Mouse (Mus musculus) forebrain, embryonic 15.5 days (tissue): ENCODE results near the gene Ankrd63. TPM values are rescaled to one million over a fixed set of nuclear protein-coding genes. Genes with fewer than 3 reads are reported as not detected.

Experiments
- ATAC-seq: fragments of 200-750 bp; cut with Nextera tagmentation; replicated peaks from 2 replicates; pipeline ENCODE4 v1.8.0; 2017; ENCODE audit warnings: mild to moderate bottlenecking, moderate TSS enrichment, moderate library complexity
- H3K27ac ChIP-seq: fragments of 300-500 bp; sonication (generic); replicated peaks from 2 replicates; pipeline ENCODE4 v1.5.1; 2015; ENCODE audit warnings: mild to moderate bottlenecking, inconsistent platforms
- H3K27me3 ChIP-seq: fragments of 300-500 bp; sonication (generic); 2 replicates; pipeline ENCODE4 v1.6.1; 2015; ENCODE audit warnings: inconsistent platforms
- H3K36me3 ChIP-seq: fragments of 300-500 bp; sonication (generic); 2 replicates; pipeline ENCODE4 v1.6.1; 2015; ENCODE audit warnings: mild to moderate bottlenecking, inconsistent platforms
- H3K4me1 ChIP-seq: fragments of 300-500 bp; sonication (generic); 2 replicates; pipeline ENCODE4 v1.6.1; 2015; ENCODE audit warnings: inconsistent platforms
- H3K4me2 ChIP-seq: fragments of 300-500 bp; sonication (generic); replicated peaks from 2 replicates; pipeline ENCODE4 v1.6.1; 2015; ENCODE audit warnings: mild to moderate bottlenecking, inconsistent platforms
- H3K4me3 ChIP-seq: fragments of 300-500 bp; sonication (generic); 2 replicates; pipeline ENCODE4 v1.5.1; 2015; ENCODE audit warnings: mild to moderate bottlenecking, inconsistent platforms
- H3K9ac ChIP-seq: fragments of 300-500 bp; sonication (generic); replicated peaks from 2 replicates; pipeline ENCODE4 v1.6.1; 2015; ENCODE audit warnings: mild to moderate bottlenecking, inconsistent platforms
- H3K9me3 ChIP-seq: fragments of 300-500 bp; sonication (generic); 2 replicates; pipeline ENCODE4 v1.6.1; 2016; ENCODE audit warnings: inconsistent platforms
- WGBS: fragments of 180-500 bp; shearing (Covaris S2); methylation state at CpG from one replicate; pipeline ENCODE4 v1.1.7; 2015; ENCODE audit warnings: mixed read lengths; 5-methylcytosine and 5-hydroxymethylcytosine counted together
- polyA plus RNA-seq: library from polyadenylated mRNA; unstranded; fragments of >200 nt; fragmentation: Nextera tagmentation; extraction: Ambion mirVana; gene quantifications from 2 replicates; pipeline ENCODE4 v1.2.1, GENCODE M21; 2015

The Ankrd63 gene
- 0.43 and 0.48 TPM in 2 replicates for polyA plus RNA-seq

- H3K27me3 ChIP-seq: peaks cover 90% of the 10 kb centered on the region
- 2% methylated on average over 50 of the region's 50 CpGs for WGBS
- ATAC-seq: no peak
- no peaks in the 10 kb centered on the region for H3K36me3 ChIP-seq
- H3K4me1 ChIP-seq: peaks cover 40% of the 10 kb centered on the region
- peak within 1 kb of the TSS; percentile 75 for H3K4me2 ChIP-seq
- H3K4me3 ChIP-seq: peak within 1 kb of the TSS; percentile 39
- no peaks in the 10 kb centered on the region for H3K9me3 ChIP-seq
- no peak within 1 kb of the TSS for H3K27ac ChIP-seq
- peak within 1 kb of the TSS; percentile 39 for H3K9ac ChIP-seq
Measured at GRCm38 (mm10) chr2:118703913-118704730, at the start of gene Ankrd63. Gene Ankrd63, minus strand, starts transcription at chr2:118703963.

- no peaks in the 10 kb centered on the region for H3K36me3 ChIP-seq
- no peaks in the 10 kb centered on the region for H3K9me3 ChIP-seq
- H3K4me2 ChIP-seq: no peak overlapping the region
- H3K4me1 ChIP-seq: peaks cover 30% of the 10 kb centered on the region
- H3K27me3 ChIP-seq: no peaks in the 10 kb centered on the region
- 85% methylated on average over 4 of the region's 4 CpGs for WGBS
- H3K4me3 ChIP-seq: no peak overlapping the region
- H3K9ac ChIP-seq: no peak overlapping the region
- no peak for ATAC-seq
- no peak overlapping the region for H3K27ac ChIP-seq
Measured at GRCm38 (mm10) chr2:118752792-118753108, 49.0 kb upstream of the Ankrd63 start.

GRCm38 (mm10) chr2:118751896-118752791 is 48.4 kb upstream of the Ankrd63 start:
- ATAC-seq: no peak
- 62% methylated on average over 16 of the region's 16 CpGs for WGBS
- no peak overlapping the region for H3K9ac ChIP-seq
- no peak overlapping the region for H3K4me2 ChIP-seq
- no peaks in the 10 kb centered on the region for H3K9me3 ChIP-seq
- peaks cover 36% of the 10 kb centered on the region for H3K4me1 ChIP-seq
- no peak overlapping the region for H3K4me3 ChIP-seq
- H3K36me3 ChIP-seq: no peaks in the 10 kb centered on the region
- H3K27ac ChIP-seq: no peak overlapping the region
- H3K27me3 ChIP-seq: no peaks in the 10 kb centered on the region

GRCm38 (mm10) chr2:118750476-118750875 is 46.7 kb upstream of the Ankrd63 start:
- H3K4me1 ChIP-seq: peaks cover 43% of the 10 kb centered on the region

GRCm38 (mm10) chr2:118749341-118749884 is 45.6 kb upstream of the Ankrd63 start:
- Histone ChIP-seq H3K36me3 (no peaks in the 10 kb centered on the region), H3K4me1 (peaks cover 52% of the 10 kb centered on the region), H3K9ac (no peak overlapping the region), H3K9me3 (no peaks in the 10 kb centered on the region), H3K4me2 (0 out of 2 replicates have a peak overlapping the region, but pooled peaks have one; percentile 4), H3K4me3 (no peak overlapping the region), H3K27me3 (no peaks in the 10 kb centered on the region), H3K27ac (no peak overlapping the region)
- ATAC-seq: no peak
- WGBS: 14% methylated on average over 10 of the region's 10 CpGs

More at GRCm38 (mm10) chr2:118750476-118750875, 46.7 kb upstream of the Ankrd63 start:
- ATAC-seq: no peak
- 76% methylated on average over 8 of the region's 8 CpGs for WGBS
- H3K4me2 ChIP-seq: no peak overlapping the region
- H3K9ac ChIP-seq: no peak overlapping the region
- H3K36me3 ChIP-seq: no peaks in the 10 kb centered on the region
- H3K27me3 ChIP-seq: no peaks in the 10 kb centered on the region
- no peaks in the 10 kb centered on the region for H3K9me3 ChIP-seq
- H3K27ac ChIP-seq: no peak overlapping the region
- no peak overlapping the region for H3K4me3 ChIP-seq

GRCm38 (mm10) chr2:118747301-118747960 is 43.7 kb upstream of the Ankrd63 start:
- H3K4me1 ChIP-seq: peaks cover 55% of the 10 kb centered on the region
- peak overlapping the region; percentile 84 for H3K4me2 ChIP-seq
- H3K27me3 ChIP-seq: no peaks in the 10 kb centered on the region
- peak overlapping the region; percentile 94 for H3K9ac ChIP-seq
- no peaks in the 10 kb centered on the region for H3K36me3 ChIP-seq
- WGBS: 28% methylated on average over 10 of the region's 10 CpGs
- H3K27ac ChIP-seq: no peak overlapping the region
- H3K4me3 ChIP-seq: peak overlapping the region; percentile 96
- no peaks in the 10 kb centered on the region for H3K9me3 ChIP-seq
- ATAC-seq: no peak

GRCm38 (mm10) chr2:118745915-118746901 is 42.4 kb upstream of the Ankrd63 start:
- Histone ChIP-seq H3K4me1 (peaks cover 54% of the 10 kb centered on the region), H3K36me3 (no peaks in the 10 kb centered on the region), H3K27me3 (no peaks in the 10 kb centered on the region), H3K4me2 (peak overlapping the region; percentile 84), H3K27ac (peak overlapping the region; percentile 54), H3K4me3 (peak overlapping the region; percentile 96), H3K9me3 (no peaks in the 10 kb centered on the region), H3K9ac (peak overlapping the region; percentile 94)
- WGBS: under 1% methylated on average over 96 of the region's 113 CpGs
- peak; percentile 15 for ATAC-seq

- no peaks in the 10 kb centered on the region for H3K9me3 ChIP-seq
- peak within 1 kb of the TSS; percentile 54 for H3K27ac ChIP-seq
- H3K27me3 ChIP-seq: no peaks in the 10 kb centered on the region
- peak; percentile 94 for ATAC-seq
- WGBS: 1% methylated on average over 55 of the region's 57 CpGs
- no peaks in the 10 kb centered on the region for H3K36me3 ChIP-seq
- H3K4me2 ChIP-seq: peak within 1 kb of the TSS; percentile 84
- peaks cover 52% of the 10 kb centered on the region for H3K4me1 ChIP-seq
- peak within 1 kb of the TSS; percentile 94 for H3K9ac ChIP-seq
- peak within 1 kb of the TSS; percentile 96 for H3K4me3 ChIP-seq
Measured at GRCm38 (mm10) chr2:118745232-118745884, 41.6 kb upstream of the Ankrd63 start, which contains the start of gene Inafm2. Gene Inafm2, plus strand, starts transcription at chr2:118745758.

- Histone ChIP-seq H3K4me2 (peak overlapping the region; percentile 84), H3K4me3 (peak overlapping the region; percentile 96; the same call in 1 of the 2 replicates), H3K4me1 (peaks cover 45% of the 10 kb centered on the region), H3K9ac (peak overlapping the region; percentile 94; the same call in 1 of the 2 replicates), H3K36me3 (no peaks in the 10 kb centered on the region), H3K27ac (no peak overlapping the region), H3K27me3 (no peaks in the 10 kb centered on the region), H3K9me3 (no peaks in the 10 kb centered on the region)
- ATAC-seq: no peak
- 6% methylated on average over 7 of the region's 7 CpGs for WGBS
Measured at GRCm38 (mm10) chr2:118744621-118745020, 40.9 kb upstream of the Ankrd63 start.

GRCm38 (mm10) chr2:118743261-118743943 is 39.6 kb upstream of the Ankrd63 start:
- peak overlapping the region; percentile 29; the same call in 1 of the 2 replicates for H3K27ac ChIP-seq
- no peak overlapping the region for H3K4me3 ChIP-seq
- no peak overlapping the region for H3K9ac ChIP-seq
- peaks cover 34% of the 10 kb centered on the region for H3K4me1 ChIP-seq
- WGBS: 23% methylated on average over 8 of the region's 8 CpGs
- H3K4me2 ChIP-seq: no peak overlapping the region
- H3K27me3 ChIP-seq: no peaks in the 10 kb centered on the region
- ATAC-seq: no peak
- H3K36me3 ChIP-seq: no peaks in the 10 kb centered on the region
- H3K9me3 ChIP-seq: no peaks in the 10 kb centered on the region
